Mouse (Mus musculus): ENCODE results near the gene Zcchc14. TPM values are rescaled to one million over a fixed set of nuclear protein-coding genes. Genes with fewer than 3 reads are reported as not detected.

Gene Zcchc14
- polyA plus RNA-seq, 1 experiment, result 11.0 TPM

GRCm38 (mm10) chr8:121572121-121572520 is 80.6 kb downstream of the Zcchc14 start:
- H3K4me1 ChIP-seq (ENCODE audit: control insufficient read depth, insufficient read depth, low read length), result peaks cover 2% of the 10 kb centered on the region
- no peaks in the 10 kb centered on the region for H3K27me3 ChIP-seq (ENCODE audit: control insufficient read depth, insufficient read depth, low read length)
- no peak overlapping the region for H3K4me3 ChIP-seq (ENCODE audit: control insufficient read depth, low read depth, low read length)
- TF ChIP-seq POLR2A (IDR thresholded peaks at IDR 0.05; ENCODE audit: control insufficient read depth, low read depth, low read length) (no peak), CTCF (IDR thresholded peaks at IDR 0.05; ENCODE audit: control insufficient read depth, insufficient read depth, insufficient replicate concordance, low read depth, low read length) (no peak)
- H3K27ac ChIP-seq (ENCODE audit: control insufficient read depth, insufficient read depth, low read depth, low read length), result no peak overlapping the region
- no peaks in the 10 kb centered on the region for H3K36me3 ChIP-seq (ENCODE audit: control insufficient read depth, insufficient read depth, low read length)

DNA sequence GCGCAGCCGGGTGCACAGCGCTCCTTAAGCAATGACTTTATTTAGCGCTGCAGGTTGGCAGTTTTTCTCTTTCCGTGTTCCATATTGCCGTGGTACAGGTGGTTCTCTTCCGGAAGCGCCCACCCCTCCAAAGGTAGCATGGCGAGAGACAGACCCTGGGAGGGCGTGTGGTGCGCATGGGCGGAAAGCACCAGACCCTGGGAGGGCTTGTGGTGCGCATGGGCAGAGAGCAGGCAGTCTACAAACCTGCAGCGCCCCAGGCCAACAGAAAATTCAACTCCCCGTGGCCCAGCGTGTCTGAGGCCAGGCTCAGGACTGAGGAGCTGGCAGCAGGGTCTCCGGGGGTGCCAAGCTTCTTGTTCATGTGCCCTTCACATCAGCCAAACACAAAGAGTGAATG is 81.9 kb downstream of the Zcchc14 start:
- H3K4me1 ChIP-seq (ENCODE audit: control insufficient read depth, insufficient read depth, low read length), result peaks cover 2% of the 10 kb centered on the region
- no peak overlapping the region for H3K27ac ChIP-seq (ENCODE audit: control insufficient read depth, insufficient read depth, low read depth, low read length)
- H3K36me3 ChIP-seq (ENCODE audit: control insufficient read depth, insufficient read depth, low read length), result no peaks in the 10 kb centered on the region
- H3K27me3 ChIP-seq (ENCODE audit: control insufficient read depth, insufficient read depth, low read length), result no peaks in the 10 kb centered on the region
- no peak overlapping the region; the same call in 1 of the 2 replicates for H3K4me3 ChIP-seq (ENCODE audit: control insufficient read depth, low read depth, low read length)
- no peak for TF ChIP-seq POLR2A (IDR thresholded peaks at IDR 0.05; ENCODE audit: control insufficient read depth, low read depth, low read length)
- no peak for TF ChIP-seq CTCF (IDR thresholded peaks at IDR 0.05; ENCODE audit: control insufficient read depth, insufficient read depth, insufficient replicate concordance, low read depth, low read length)

DNA sequence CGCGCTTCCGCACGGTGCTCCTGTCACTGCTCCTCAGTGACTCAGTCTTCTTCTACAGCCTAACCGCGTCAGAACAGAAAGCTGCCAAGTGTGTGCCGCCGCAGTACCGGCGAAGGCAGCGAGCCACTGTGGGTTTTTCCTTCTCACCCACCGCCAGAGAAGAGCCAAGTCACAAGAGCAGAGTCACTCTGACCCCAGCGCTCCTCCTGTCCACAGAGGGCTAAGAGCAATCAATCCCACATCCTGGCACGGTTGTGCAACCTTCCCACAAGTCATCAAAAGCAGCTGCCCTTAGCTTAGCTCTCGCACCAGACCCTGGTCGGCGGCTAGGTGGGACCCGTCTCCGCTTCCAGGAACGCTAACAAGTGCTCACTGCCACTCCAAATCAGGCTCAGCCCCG is 82.4 kb downstream of the Zcchc14 start:
- Histone ChIP-seq H3K4me1 (ENCODE audit: control insufficient read depth, insufficient read depth, low read length) (peaks cover 2% of the 10 kb centered on the region), H3K36me3 (ENCODE audit: control insufficient read depth, insufficient read depth, low read length) (no peaks in the 10 kb centered on the region), H3K27ac (ENCODE audit: control insufficient read depth, insufficient read depth, low read depth, low read length) (no peak overlapping the region), H3K4me3 (ENCODE audit: control insufficient read depth, low read depth, low read length) (no peak overlapping the region; the same call in 1 of the 2 replicates), H3K27me3 (ENCODE audit: control insufficient read depth, insufficient read depth, low read length) (no peaks in the 10 kb centered on the region)
- no peak for TF ChIP-seq CTCF (IDR thresholded peaks at IDR 0.05; ENCODE audit: control insufficient read depth, insufficient read depth, insufficient replicate concordance, low read depth, low read length)
- no peak for TF ChIP-seq POLR2A (IDR thresholded peaks at IDR 0.05; ENCODE audit: control insufficient read depth, low read depth, low read length)

- Histone ChIP-seq H3K4me3 (ENCODE audit: control insufficient read depth, low read depth, low read length) (no peak overlapping the region), H3K4me1 (ENCODE audit: control insufficient read depth, insufficient read depth, low read length) (peaks cover 4% of the 10 kb centered on the region), H3K36me3 (ENCODE audit: control insufficient read depth, insufficient read depth, low read length) (no peaks in the 10 kb centered on the region), H3K27ac (ENCODE audit: control insufficient read depth, insufficient read depth, low read depth, low read length) (no peak overlapping the region), H3K27me3 (ENCODE audit: control insufficient read depth, insufficient read depth, low read length) (no peaks in the 10 kb centered on the region)
- TF ChIP-seq CTCF (IDR thresholded peaks at IDR 0.05; ENCODE audit: control insufficient read depth, insufficient read depth, insufficient replicate concordance, low read depth, low read length), result no peak
- TF ChIP-seq POLR2A (IDR thresholded peaks at IDR 0.05; ENCODE audit: control insufficient read depth, low read depth, low read length), result no peak
Observed at GRCm38 (mm10) chr8:121568321-121568720, 84.4 kb downstream of the Zcchc14 start.

DNA sequence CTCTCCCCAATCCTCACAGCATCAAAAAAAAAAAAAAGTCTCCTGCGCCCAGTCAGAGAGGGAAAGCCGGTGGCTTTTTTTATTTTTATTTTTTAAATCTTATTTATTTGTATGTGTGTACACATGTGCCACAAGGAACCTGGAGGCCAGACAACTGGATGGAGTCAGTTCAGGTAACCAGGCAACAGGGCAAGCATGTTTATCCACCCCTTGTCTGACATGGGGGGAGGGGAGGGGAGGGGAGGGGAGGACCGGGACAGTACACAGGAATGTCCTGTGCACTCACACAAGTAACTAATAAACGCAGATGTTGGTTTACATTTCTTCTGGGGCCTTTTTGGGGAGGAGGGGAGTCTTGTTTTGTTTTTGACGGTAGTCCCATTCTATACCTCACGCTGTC is 89.0 kb downstream of the Zcchc14 start:
- H3K4me1 ChIP-seq (ENCODE audit: control insufficient read depth, insufficient read depth, low read length), result peaks cover 6% of the 10 kb centered on the region
- H3K36me3 ChIP-seq (ENCODE audit: control insufficient read depth, insufficient read depth, low read length), result no peaks in the 10 kb centered on the region
- no peak overlapping the region for H3K27ac ChIP-seq (ENCODE audit: control insufficient read depth, insufficient read depth, low read depth, low read length)
- H3K27me3 ChIP-seq (ENCODE audit: control insufficient read depth, insufficient read depth, low read length), result no peaks in the 10 kb centered on the region
- H3K4me3 ChIP-seq (ENCODE audit: control insufficient read depth, low read depth, low read length), result no peak overlapping the region
- TF ChIP-seq POLR2A (IDR thresholded peaks at IDR 0.05; ENCODE audit: control insufficient read depth, low read depth, low read length) (no peak), CTCF (IDR thresholded peaks at IDR 0.05; ENCODE audit: control insufficient read depth, insufficient read depth, insufficient replicate concordance, low read depth, low read length) (no peak)

GRCm38 (mm10) chr8:121562941-121563351 is 89.8 kb downstream of the Zcchc14 start:
- H3K27ac ChIP-seq (ENCODE audit: control insufficient read depth, insufficient read depth, low read depth, low read length), result peak overlapping the region; percentile 84
- H3K4me3 ChIP-seq (ENCODE audit: control insufficient read depth, low read depth, low read length), result no peak overlapping the region
- peaks cover 6% of the 10 kb centered on the region for H3K4me1 ChIP-seq (ENCODE audit: control insufficient read depth, insufficient read depth, low read length)
- H3K36me3 ChIP-seq (ENCODE audit: control insufficient read depth, insufficient read depth, low read length), result no peaks in the 10 kb centered on the region
- TF ChIP-seq POLR2A (IDR thresholded peaks at IDR 0.05; ENCODE audit: control insufficient read depth, low read depth, low read length) (no peak), CTCF (IDR thresholded peaks at IDR 0.05; ENCODE audit: control insufficient read depth, insufficient read depth, insufficient replicate concordance, low read depth, low read length) (no peak)
- no peaks in the 10 kb centered on the region for H3K27me3 ChIP-seq (ENCODE audit: control insufficient read depth, insufficient read depth, low read length)

DNA sequence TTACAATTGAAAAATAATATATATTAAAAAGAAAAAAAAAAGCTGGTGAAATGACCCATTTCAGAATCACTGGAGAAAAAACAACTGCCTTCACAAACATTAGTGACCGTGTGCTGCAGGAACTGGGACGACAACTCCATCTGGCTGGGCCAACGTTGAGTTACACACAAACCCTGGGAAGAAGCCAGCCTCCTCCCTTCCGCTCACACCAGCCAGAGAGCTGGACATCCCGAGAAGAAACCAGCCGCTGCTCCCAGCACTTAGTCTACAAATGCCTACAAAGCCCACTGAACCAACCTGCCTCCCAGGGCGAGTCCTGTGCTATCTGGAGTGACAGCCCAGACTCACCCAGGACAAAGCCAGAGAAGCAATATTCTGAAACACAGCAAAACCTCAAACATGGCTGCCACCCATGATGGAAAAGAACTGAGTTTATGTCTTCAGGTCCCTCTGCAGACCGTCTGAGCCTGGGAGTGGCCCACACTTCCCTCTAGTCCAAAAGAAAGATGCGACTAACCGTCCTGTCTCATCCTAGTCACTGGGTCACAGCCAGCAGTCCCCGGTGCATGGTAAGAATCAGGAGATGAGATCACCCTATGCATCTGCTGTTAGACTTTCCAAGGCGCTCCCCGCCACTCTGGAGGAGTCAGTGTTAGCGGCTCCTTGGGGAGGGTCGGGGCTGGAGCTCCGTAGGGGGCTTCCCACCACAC is 90.9 kb downstream of the Zcchc14 start:
- Histone ChIP-seq H3K27me3 (ENCODE audit: control insufficient read depth, insufficient read depth, low read length) (no peaks in the 10 kb centered on the region), H3K36me3 (ENCODE audit: control insufficient read depth, insufficient read depth, low read length) (no peaks in the 10 kb centered on the region), H3K4me1 (ENCODE audit: control insufficient read depth, insufficient read depth, low read length) (peaks cover 6% of the 10 kb centered on the region; the same call in 1 of the 2 replicates), H3K4me3 (ENCODE audit: control insufficient read depth, low read depth, low read length) (no peak overlapping the region), H3K27ac (ENCODE audit: control insufficient read depth, insufficient read depth, low read depth, low read length) (peak overlapping the region; percentile 79)
- TF ChIP-seq POLR2A (IDR thresholded peaks at IDR 0.05; ENCODE audit: control insufficient read depth, low read depth, low read length) (no peak), CTCF (IDR thresholded peaks at IDR 0.05; ENCODE audit: control insufficient read depth, insufficient read depth, insufficient replicate concordance, low read depth, low read length) (no peak)

Data from testis, adult 2 months (tissue).